Mouse (Mus musculus) left cerebral cortex, postnatal 10 days (tissue): ENCODE data around the gene Trim2. TPM values are rescaled to one million over a fixed set of nuclear protein-coding genes. Genes with fewer than 3 reads are reported as not detected.

ENCODE experiments used
- DNase-seq, 2 experiments: peaks; one replicate each; pipeline ENCODE4 v3.0.0; 2021 to 2022; ENCODE audit warnings: low spot score in 2 of 2, mixed read lengths in 1 of 2; ENCODE audit errors: extremely low spot score in 1 of 2
- intact Hi-C: fragments of 180-260 bp; cut with DNase I; formaldehyde crosslinking; loops from one replicate; pipeline ENCODE4 v1.15.1; 2025
- total RNA-seq, 2 experiments: library from RNA; stranded (reverse); gene quantifications; 2 replicates each; pipeline ENCODE4 v1.2.3; 2021

Gene Trim2
- total RNA-seq, 2 experiments from 2014 or later: 186 to 212 TPM

DNA sequence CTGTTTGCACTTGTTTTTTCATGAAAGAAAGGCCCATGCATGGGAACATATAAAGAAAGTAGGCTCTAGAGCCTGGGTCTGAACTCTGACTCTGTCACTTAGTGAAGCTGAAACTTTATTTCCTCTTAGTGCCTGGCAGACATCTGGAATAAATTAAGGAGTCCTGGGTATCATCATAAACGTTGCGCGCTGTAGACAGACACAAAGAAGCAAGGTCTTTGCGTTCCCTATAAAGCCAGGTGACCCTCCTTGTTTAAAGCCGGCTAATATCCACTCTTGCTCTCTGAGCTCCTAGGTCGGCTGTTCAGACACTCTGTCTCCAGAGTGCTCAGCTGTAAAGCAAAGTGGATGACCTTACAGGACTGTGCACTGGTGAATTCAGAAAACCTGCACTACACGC, 165.7 kb downstream of the Trim2 start:
- DNase-seq: no peak
- intact Hi-C loops: no loop called here

DNA sequence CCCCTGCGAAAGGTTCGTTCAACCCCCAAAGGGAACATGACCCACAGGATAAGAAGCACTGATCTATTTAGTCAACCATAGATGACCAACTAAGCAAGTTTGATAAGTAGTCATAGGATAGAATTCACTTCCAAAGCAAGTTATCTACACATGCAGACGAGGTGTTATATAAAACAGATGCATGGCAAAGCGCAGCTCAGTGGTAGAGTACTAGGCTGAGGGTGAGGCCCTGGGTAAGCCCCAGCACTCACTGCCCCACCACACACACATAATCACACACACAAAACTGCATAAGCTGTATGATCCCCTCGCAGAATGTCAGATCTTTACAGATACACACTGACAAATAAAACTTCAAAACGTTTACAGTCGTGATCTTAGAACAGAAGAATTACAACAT, 170.2 kb downstream of the Trim2 start:
- intact Hi-C loops: no loop called here
- DNase-seq: no peak

DNA sequence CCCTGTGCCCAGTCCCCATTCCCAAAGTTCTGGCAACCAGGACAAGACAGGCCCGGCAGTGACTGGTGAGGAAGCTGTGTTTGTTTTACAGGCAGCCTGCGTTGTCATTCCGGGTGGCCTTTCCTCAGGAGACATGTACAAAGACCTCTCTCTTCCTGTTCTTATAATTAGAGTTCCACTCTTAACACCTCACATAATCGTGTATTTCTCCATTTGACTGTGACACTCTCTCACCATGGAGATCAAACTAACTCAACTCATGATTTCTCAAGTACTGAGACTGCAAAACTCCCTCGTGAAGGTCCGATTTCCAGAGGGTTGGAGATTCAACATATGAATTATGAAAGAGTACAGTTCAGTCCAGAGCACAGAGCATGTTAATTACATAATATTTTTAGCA, 170.7 kb downstream of the Trim2 start:
- intact Hi-C loops: no loop called here
- DNase-seq: no peak

DNA sequence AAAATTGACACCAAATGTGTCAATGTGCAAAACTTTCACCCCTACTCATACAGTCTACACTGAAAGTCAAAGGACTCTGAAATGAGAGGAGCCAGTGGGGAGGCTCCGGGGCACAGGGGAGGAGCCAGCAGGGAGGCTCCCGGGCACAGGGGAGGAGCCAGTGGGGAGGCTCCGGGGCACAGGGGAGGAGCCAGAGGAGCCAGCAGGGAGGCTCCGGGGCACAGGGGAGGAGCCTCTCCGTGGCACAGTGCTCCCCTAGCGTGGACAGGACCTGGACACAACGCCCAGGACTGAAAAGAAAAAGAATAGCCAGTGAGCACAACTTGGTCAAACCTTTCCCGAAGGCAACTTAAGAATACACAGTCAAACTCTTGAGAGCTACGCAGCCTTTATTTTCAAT, 171.3 kb downstream of the Trim2 start:
- no peak for DNase-seq
- intact Hi-C loops: no loop called here

DNA sequence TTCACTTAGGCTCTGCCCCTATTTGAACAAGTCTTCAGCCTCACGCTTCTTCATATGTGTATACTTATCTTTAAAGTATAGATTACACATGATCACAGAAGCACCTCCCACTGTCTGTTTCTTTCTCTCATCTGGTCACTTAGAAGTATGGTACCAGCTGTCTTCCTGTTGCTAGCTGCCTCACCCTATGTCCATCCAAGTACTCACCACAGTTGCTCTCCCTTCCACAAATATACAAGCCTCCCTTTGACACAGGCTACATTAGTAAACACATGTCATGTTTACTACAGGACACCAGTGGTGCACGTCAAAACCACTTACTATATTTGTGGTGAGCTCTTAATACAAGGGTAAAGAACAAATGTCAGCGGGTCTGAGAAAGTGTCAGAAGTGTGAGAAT, 175.3 kb downstream of the Trim2 start:
- intact Hi-C loops: no loop called here
- no peak for DNase-seq

DNA sequence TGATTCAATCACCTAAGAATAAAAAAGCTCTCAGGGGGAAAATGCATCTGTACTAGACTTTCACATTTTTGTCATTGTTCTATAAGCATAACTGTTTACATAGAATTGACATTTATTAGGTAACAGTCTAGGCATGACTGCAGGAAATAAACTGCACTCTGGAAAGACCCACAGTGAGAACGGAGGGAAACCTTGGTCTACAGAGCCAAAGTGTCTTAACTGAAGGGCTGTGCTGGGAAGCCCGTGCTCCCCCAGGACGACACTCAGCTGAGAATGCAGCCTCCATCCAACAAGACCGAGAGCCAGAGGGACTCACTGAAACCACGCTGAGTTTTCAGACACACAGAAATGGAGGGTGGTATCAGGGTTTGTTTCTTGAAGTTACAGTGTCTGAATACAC, 175.9 kb downstream of the Trim2 start:
- no peak for DNase-seq
- intact Hi-C loops: no loop called here

DNA sequence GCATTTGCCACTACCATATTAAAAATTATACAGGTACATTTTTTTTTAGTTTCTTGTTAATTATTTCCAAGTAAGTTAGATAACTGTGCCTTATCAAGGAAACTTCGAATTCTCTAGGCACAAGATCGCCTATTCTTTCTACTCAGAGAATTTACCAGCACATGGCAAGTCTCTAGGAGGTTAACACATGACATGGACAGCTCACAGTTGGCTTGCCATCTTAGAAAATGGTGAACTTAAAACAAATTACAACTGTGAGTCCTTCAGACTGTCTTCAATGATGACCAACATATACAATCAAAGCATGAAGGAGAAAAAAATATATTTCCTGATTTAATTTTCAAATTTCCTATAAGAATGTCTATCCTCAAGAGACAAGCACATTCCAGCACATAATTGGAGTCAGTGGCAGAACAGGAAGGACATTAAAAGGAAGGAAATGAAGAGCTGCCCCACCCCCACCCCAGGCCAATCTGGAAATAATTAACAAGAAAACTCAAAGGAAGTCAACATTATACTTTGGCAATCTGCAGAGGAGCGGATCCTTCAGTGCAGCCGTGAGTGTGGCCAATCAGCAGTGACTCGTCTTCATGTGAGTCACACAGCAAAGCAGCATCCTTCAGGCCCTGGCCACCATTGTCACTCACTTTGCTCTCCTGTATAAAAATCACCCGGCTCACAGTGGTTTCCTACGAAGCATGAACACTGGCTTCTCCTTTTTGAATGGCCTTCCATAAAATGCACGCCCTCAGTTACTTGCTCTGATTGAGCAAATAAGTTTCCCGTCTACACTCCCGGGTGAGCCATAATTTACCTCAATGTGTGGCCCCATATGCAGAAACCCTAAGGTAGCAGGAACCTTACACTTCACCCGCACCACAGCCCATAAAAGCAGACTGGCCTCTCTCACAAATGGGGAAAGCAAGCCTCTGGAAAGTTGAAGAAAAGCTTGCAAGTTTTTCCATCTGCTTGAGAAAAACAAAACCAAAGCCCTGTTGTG, 177.5 kb downstream of the Trim2 start:
- no peak for DNase-seq
- intact Hi-C loops: no loop called here

DNA sequence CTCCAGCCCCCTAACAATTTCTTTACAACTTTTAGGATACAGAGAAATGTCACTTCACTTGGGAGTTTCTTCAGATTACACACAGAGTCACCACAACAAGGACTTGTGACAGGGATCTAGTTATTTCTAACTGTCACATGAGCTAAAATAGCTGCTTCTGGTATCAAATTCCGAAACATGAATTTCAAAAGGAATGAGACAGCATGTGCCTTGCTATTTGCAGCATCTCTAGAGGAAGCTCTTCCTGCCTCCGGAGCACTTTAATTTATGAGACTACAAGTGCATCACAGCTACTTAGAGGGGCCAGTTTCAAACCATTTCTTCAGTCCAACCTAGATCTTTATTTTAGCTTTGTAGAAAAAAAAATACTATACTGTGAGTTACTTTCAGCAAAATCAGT, 179.2 kb downstream of the Trim2 start:
- intact Hi-C loops: no loop called here

DNA sequence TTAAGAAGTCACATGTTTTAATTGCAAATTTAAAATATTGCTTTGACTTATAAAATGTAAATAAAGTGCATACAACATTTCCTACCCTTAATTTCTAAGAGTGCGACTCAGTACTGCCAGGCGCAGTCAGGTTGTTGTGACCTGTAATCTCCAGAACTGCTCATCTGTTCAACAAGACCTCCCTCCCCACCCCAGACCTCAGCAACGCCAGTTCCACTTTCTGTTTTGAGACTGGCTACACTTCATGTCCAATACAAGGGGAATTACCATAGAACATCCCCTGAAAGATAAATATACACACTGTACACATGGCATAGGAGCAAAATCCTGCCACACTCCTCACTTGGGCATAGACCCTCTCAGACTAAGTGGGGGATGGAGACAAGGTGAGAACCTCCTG, 180.0 kb downstream of the Trim2 start:
- DNase-seq: no peak
- intact Hi-C loops: no loop called here

More for the DNA sequence above, 179.2 kb downstream of the Trim2 start:
- DNase-seq: no peak

DNA sequence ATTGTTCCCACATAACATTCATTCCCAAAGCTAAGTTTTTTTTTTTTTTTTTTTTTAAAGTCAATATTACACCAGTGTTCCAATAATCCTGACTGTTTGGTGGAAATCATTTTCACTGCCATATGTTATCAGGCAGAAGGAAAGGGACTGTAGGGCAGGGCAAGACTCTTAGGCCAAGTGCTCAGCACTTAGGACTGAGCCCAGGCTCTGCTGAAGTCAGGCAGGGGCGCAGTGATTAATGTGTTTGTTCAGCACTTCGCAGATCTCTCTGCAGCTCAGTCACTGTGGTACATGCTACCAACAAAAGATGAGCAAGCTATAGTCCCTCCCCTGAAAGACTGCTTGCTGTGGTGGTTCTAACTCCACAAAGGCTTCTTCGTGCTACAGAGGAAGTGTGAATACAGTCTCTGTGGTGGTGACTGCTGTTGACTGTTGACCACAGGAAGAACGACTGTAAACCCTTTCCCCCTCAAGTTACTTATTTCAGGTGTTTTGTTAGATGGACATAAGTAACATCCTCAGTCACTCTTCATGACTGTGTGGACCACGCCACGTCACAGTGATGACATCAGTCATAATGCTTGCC, 180.9 kb downstream of the Trim2 start:
- no peak for DNase-seq
- intact Hi-C loops: no loop called here

DNA sequence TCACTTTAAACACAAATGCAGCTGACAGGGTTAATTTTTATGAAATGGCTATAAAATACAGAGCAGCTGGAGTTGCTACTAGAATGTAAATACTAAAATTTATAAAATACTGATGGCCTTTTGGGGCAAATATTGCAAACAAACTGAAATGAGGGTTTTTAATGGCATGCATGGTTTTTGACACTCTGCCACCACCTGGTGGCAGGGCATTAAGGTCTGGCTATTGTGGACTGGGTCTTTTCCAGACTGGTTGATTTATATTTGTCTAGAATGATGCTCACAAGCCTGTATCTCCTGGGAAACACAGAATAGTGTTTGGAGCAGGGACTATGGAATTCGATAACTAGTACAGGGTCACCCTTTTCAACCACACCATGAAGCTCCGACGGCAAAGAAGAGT, 183.2 kb downstream of the Trim2 start:
- DNase-seq: no peak
- intact Hi-C loops: loop anchor here (5.0 kb wide), 1 partner anchor 86 kb away; no protein-coding TSS in a partner anchor

DNA sequence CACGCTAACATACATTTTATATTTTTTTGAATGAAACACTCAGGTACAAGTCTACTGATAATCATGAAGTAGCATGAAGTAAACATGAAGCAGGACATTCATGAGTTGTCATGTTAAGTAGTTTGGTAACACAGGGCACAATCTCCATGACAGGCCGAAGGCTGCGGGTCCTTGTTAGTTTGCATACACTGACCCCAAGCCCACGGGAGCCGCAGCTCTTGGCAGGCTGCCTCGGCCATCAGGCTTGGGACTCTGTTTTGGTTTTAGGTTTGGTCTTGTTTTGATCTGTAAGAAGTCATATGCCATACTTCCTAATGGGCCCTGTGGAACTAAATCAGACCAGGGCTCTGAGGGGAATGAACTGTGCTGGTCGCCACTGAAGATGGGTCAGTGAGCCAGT, 188.0 kb downstream of the Trim2 start:
- no peak for DNase-seq
- intact Hi-C loops: no loop called here

DNA sequence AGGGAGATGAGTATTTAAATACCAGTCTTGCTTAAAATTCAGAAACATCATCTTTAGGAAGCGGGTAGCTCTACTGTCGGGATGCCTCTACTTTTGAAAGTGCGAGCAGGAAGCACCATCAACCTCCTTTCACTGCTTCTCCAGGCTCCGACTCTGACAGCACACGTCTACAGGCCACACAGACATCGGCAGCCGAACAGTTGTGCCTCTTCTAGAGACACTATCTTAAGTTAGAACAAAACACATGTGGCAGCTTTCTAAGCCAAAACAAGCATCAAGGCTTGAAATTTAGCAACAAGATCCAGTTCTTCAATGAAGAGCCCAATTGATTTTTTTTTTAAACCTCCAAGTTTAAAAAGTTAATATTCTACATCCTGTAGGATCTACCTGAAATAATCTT, 188.5 kb downstream of the Trim2 start:
- intact Hi-C loops: no loop called here
- DNase-seq: no peak

Other genes with a start within 250 kb of the Trim2 start
- gene Mnd1, start 151.1 kb downstream of the Trim2 start, total RNA-seq: 1 to 10 TPM; 1.9 to 3.4 TPM
- gene Gm6525, start 132.8 kb downstream of the Trim2 start, total RNA-seq: not detected
- gene Fhdc1, start 173.6 kb upstream of the Trim2 start, total RNA-seq: 1 to 10 TPM; 2.2 to 2.3 TPM